Mouse (Mus musculus) liver, postnatal 0 days (tissue): ENCODE data around the gene Nfatc2. TPM values are rescaled to one million over a fixed set of nuclear protein-coding genes. Genes with fewer than 3 reads are reported as not detected.

Experiments used
- ATAC-seq: fragments of 200-750 bp; cut with Nextera tagmentation; 2 replicates; pipeline ENCODE4 v1.8.0; 2017; ENCODE audit warnings: mild to moderate bottlenecking, moderate library complexity
- DNase-seq: peaks from one replicate; pipeline ENCODE4 v3.0.0-alpha.2; 2016
- H3K27ac ChIP-seq: fragments of 300-500 bp; sonication (generic); 2 replicates; pipeline ENCODE4 v1.5.1; 2014; ENCODE audit warnings: antibody characterized with exemption, moderate library complexity, mild to moderate bottlenecking, low read depth
- H3K27me3 ChIP-seq: fragments of 300-500 bp; sonication (generic); 2 replicates; pipeline ENCODE4 v1.6.1; 2014; ENCODE audit warnings: low read length, control low read depth, mixed read lengths; ENCODE audit not compliant: insufficient read depth
- H3K36me3 ChIP-seq: fragments of 300-500 bp; sonication (generic); replicated peaks from 2 replicates; pipeline ENCODE4 v1.6.1; 2014; ENCODE audit warnings: mild to moderate bottlenecking, control low read depth, low read length, moderate library complexity, mixed read lengths; ENCODE audit not compliant: insufficient read depth
- H3K4me1 ChIP-seq: fragments of 300-500 bp; sonication (generic); 2 replicates; pipeline ENCODE4 v1.6.1; 2014; ENCODE audit warnings: antibody characterized with exemption, mild to moderate bottlenecking, control low read depth; ENCODE audit not compliant: insufficient read depth
- H3K4me2 ChIP-seq: fragments of 300-500 bp; sonication (generic); 2 replicates; pipeline ENCODE4 v1.6.1; 2014; ENCODE audit warnings: low read depth, mild to moderate bottlenecking, low read length, moderate library complexity, mixed read lengths
- H3K4me3 ChIP-seq: fragments of 300-500 bp; sonication (generic); 2 replicates; pipeline ENCODE4 v1.5.1; 2014; ENCODE audit warnings: low read depth, low read length
- H3K9ac ChIP-seq: fragments of 300-500 bp; sonication (generic); replicated peaks from 2 replicates; pipeline ENCODE4 v1.6.1; 2014; ENCODE audit warnings: mild to moderate bottlenecking, moderate library complexity
- H3K9me3 ChIP-seq: fragments of 300-500 bp; sonication (generic); 2 replicates; pipeline ENCODE4 v1.6.1; 2016; ENCODE audit warnings: mild to moderate bottlenecking, control low read depth, low read length, mixed read lengths
- CTCF ChIP-seq: sonication (generic); IDR thresholded peaks from 2 replicates; pipeline ENCODE4 v1.5.1; 2016; ENCODE audit warnings: antibody characterized with exemption, low read depth
- EP300 ChIP-seq: IDR thresholded peaks from 2 replicates; pipeline ENCODE4 v1.6.1; 2016; ENCODE audit warnings: antibody characterized with exemption, low read depth, mild to moderate bottlenecking
- WGBS: fragments of 180-500 bp; shearing (Covaris S2); extraction: QIAGEN DNeasy Blood & Tissue Kit; methylation state at CpG from one replicate; pipeline ENCODE4 v1.1.7; 2014; ENCODE audit not compliant: insufficient replicate concordance; 5-methylcytosine and 5-hydroxymethylcytosine counted together
- polyA plus RNA-seq: library from polyadenylated mRNA; unstranded; fragments of >200 nt; fragmentation: Nextera tagmentation; extraction: Ambion mirVana; gene quantifications from 2 replicates; pipeline ENCODE4 v1.2.1, GENCODE M21; 2015

The Nfatc2 gene
- polyA plus RNA-seq, 1 experiment from 2014 or later = 0.18 TPM

DNA sequence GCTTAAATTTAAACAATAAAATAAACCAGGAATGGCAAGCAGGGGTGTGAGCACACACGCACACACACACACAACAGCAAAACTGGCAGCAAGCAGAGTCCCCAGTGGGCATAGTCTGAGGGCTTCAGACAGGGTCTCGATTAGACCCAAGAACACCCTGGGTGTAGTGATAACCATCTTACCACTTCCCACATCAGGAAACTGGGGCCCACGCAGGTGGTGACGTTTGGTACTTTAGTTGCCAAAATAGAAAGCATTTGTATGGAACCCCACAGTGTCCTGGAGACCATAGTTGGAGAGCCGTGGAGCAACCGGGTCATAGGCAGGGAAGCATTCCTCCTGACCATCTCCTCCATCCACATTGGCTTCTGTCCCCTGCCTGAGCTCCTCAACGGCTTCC lies 5.8 kb downstream of the Nfatc2 start:
- DNase-seq (no peak), ATAC-seq (no peak)
- Histone ChIP-seq H3K4me3 (no peak overlapping the region), H3K27ac (no peak overlapping the region), H3K9ac (no peak overlapping the region), H3K4me2 (no peak overlapping the region), H3K27me3 (peaks cover 21% of the 10 kb centered on the region), H3K36me3 (no peaks in the 10 kb centered on the region), H3K4me1 (peaks cover 2% of the 10 kb centered on the region; the same call in 1 of the 2 replicates), H3K9me3 (no peaks in the 10 kb centered on the region)
- TF ChIP-seq CTCF (no peak), EP300 (no peak)
- WGBS = 52% methylated on average over 7 of the region's 7 CpGs

DNA sequence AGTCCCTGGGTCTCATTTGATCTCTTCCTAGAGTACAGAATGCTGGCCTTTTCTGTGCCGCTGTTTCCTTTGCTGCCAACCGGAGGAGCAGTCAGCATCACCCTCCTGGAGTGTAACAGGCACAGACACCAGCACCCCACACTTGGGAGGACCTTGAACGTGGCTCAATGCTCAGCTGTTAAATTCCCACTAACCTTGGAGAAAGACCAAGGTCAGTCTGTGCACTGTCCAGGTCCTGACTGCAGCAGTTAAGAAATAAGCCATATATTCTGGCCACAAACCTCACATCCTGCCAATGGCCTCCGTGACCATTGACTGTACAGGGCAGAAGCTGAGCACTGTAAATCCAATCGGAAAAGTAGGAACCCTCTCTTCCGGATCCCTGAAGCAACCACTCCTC lies 7.8 kb downstream of the Nfatc2 start:
- H3K36me3 ChIP-seq = no peaks in the 10 kb centered on the region
- no peak overlapping the region for H3K9ac ChIP-seq
- 81% methylated on average over 6 of the region's 6 CpGs for WGBS
- no peak for DNase-seq
- H3K27ac ChIP-seq = no peak overlapping the region
- H3K4me1 ChIP-seq = peaks cover 7% of the 10 kb centered on the region; the same call in 1 of the 2 replicates
- no peaks in the 10 kb centered on the region for H3K9me3 ChIP-seq
- TF ChIP-seq CTCF = no peak
- no peak for TF ChIP-seq EP300
- peaks cover 22% of the 10 kb centered on the region for H3K27me3 ChIP-seq
- no peak for ATAC-seq
- H3K4me2 ChIP-seq = no peak overlapping the region
- H3K4me3 ChIP-seq = no peak overlapping the region

DNA sequence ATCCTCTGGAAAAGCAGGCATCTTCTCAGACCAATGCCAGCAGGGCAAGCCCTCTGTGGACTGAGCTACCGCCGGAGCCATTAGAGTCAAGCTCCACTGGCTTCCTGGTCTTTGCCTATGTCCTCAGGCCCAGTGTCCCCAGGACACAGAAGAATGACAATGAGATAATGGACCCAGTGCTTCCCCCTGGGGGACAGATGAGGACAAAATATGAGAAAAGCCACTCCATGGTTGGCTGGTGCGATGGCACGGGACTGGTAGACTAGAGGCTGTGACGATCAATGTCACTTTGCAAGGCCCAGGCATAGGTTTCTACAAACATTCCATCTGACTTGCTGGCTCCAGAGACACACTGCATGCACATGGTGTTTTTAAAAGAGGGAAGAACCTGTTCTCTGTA lies 8.5 kb downstream of the Nfatc2 start:
- peaks cover 22% of the 10 kb centered on the region for H3K27me3 ChIP-seq
- no peak for ATAC-seq
- H3K9me3 ChIP-seq = no peaks in the 10 kb centered on the region
- H3K36me3 ChIP-seq = no peaks in the 10 kb centered on the region
- TF ChIP-seq EP300 (no peak), CTCF (peak; percentile 46)
- peaks cover 7% of the 10 kb centered on the region; the same call in 1 of the 2 replicates for H3K4me1 ChIP-seq
- peak; percentile 26 for DNase-seq
- H3K4me2 ChIP-seq = no peak overlapping the region
- 68% methylated on average over 5 of the region's 5 CpGs for WGBS
- H3K27ac ChIP-seq = no peak overlapping the region
- H3K9ac ChIP-seq = no peak overlapping the region
- no peak overlapping the region for H3K4me3 ChIP-seq

GRCm38 (mm10) chr2:168591076-168591475 lies 10.4 kb downstream of the Nfatc2 start:
- Histone ChIP-seq H3K27ac (no peak overlapping the region), H3K9ac (no peak overlapping the region), H3K9me3 (no peaks in the 10 kb centered on the region), H3K27me3 (peaks cover 25% of the 10 kb centered on the region), H3K36me3 (no peaks in the 10 kb centered on the region), H3K4me2 (no peak overlapping the region), H3K4me3 (no peak overlapping the region), H3K4me1 (peaks cover 7% of the 10 kb centered on the region; the same call in 1 of the 2 replicates)
- ATAC-seq (no peak), DNase-seq (no peak)
- TF ChIP-seq CTCF (no peak), EP300 (no peak)
- 34% methylated on average over 2 of the region's 2 CpGs for WGBS

- no peaks in the 10 kb centered on the region for H3K9me3 ChIP-seq
- no peak overlapping the region for H3K27ac ChIP-seq
- peaks cover 7% of the 10 kb centered on the region; the same call in 1 of the 2 replicates for H3K4me1 ChIP-seq
- peak overlapping the region; percentile 47; the same call in 1 of the 2 replicates for H3K4me3 ChIP-seq
- DNase-seq (no peak), ATAC-seq (no peak; the same call in 1 of the 2 replicates)
- 14% methylated on average over 10 of the region's 10 CpGs for WGBS
- H3K36me3 ChIP-seq = no peaks in the 10 kb centered on the region
- peak overlapping the region; percentile 70 for H3K4me2 ChIP-seq
- no peak overlapping the region for H3K9ac ChIP-seq
- H3K27me3 ChIP-seq = peaks cover 25% of the 10 kb centered on the region
- no peak for TF ChIP-seq CTCF
- TF ChIP-seq EP300 = no peak
Measured at GRCm38 (mm10) chr2:168590556-168590955, 10.9 kb downstream of the Nfatc2 start.

DNA sequence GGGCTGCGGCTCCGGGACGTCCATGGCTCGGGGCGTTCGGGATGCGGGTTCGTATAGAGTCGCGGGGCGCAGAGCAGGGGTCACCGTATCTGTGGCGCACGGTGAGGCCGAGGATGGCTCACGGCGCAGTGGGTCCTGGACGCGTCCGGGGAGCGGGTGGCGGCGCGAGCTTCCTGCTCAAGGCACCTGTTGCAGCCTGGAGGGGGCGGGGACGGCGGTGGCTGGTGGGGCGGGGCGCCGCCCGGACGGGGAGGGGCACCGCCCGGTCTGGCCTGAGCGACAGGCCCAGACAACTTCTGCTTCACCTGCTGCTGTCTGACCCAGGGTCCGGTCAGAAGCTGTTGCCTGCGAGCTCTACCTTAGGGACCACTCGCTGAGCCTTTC lies 11.3 kb downstream of the Nfatc2 start:
- peaks cover 25% of the 10 kb centered on the region for H3K27me3 ChIP-seq
- WGBS = under 1% methylated on average over 30 of the region's 38 CpGs
- no peaks in the 10 kb centered on the region for H3K9me3 ChIP-seq
- H3K27ac ChIP-seq = no peak overlapping the region
- H3K36me3 ChIP-seq = no peaks in the 10 kb centered on the region
- DNase-seq (peak; percentile 74), ATAC-seq (peak; percentile 78)
- H3K4me1 ChIP-seq = peaks cover 7% of the 10 kb centered on the region; the same call in 1 of the 2 replicates
- TF ChIP-seq EP300 (no peak), CTCF (no peak)
- peak overlapping the region; percentile 70 for H3K4me2 ChIP-seq
- H3K9ac ChIP-seq = peak overlapping the region; percentile 31; the same call in 1 of the 2 replicates
- H3K4me3 ChIP-seq = peak overlapping the region; percentile 47
